ENCODE assay signal across 11 mouse cellular contexts in genomic region chr2:165419670-165420111, GRCm38 (mm10). TPM values are rescaled to one million over a fixed set of nuclear protein-coding genes. Genes with fewer than 3 reads are reported as not detected.
DNase-seq lines count a peak whose midpoint lies in the region; ATAC-seq and TF ChIP-seq lines count a peak whose summit lies in the region.
"Had no signal": no experiment of that assay in that cellular context is flagged by ENCODE, and none has a peak within 500 bp of the region (broad histone marks: within the 10 kb centered on the region; RNA-seq: fewer than 3 reads in every experiment).

No protein-coding gene starts in this region.

- H3K36me3 ChIP-seq in neural tube, embryonic 13.5 days = no peaks in the 10 kb centered on the region
- H3K36me3 ChIP-seq in forebrain, embryonic 11.5 days (ENCODE audit: control insufficient read depth, insufficient read depth, low read length) = no peaks in the 10 kb centered on the region

- no peaks in the 10 kb centered on the region for H3K27me3 ChIP-seq in neural tube, embryonic 13.5 days
- H3K27me3 ChIP-seq in forebrain, embryonic 11.5 days (ENCODE audit: control insufficient read depth, insufficient read depth, low read length) = no peaks in the 10 kb centered on the region

- no peaks in the 10 kb centered on the region for H3K9me3 ChIP-seq in neural tube, embryonic 13.5 days
- no peaks in the 10 kb centered on the region for H3K9me3 ChIP-seq in forebrain, embryonic 11.5 days (ENCODE audit: control insufficient read depth, low read length)

- H3K27ac ChIP-seq in neural tube, embryonic 13.5 days (replicated peaks) = peak overlapping the region; percentile 46
- 0 out of 2 replicates have a peak overlapping the region, but pooled peaks have one; percentile 32 for H3K27ac ChIP-seq in forebrain, embryonic 11.5 days (ENCODE audit: low read depth, low read length)
- peak overlapping the region; percentile 3 for H3K27ac ChIP-seq in olfactory bulb, adult 2 months (ENCODE audit: insufficient read depth, low read depth, low read length)

- no peak for TF ChIP-seq CTCF in olfactory bulb, adult 2 months (IDR thresholded peaks at IDR 0.05; ENCODE audit: insufficient read depth, low read depth, low read length)

- 66% methylated on average over 4 of the region's 4 CpGs for WGBS in neural tube, embryonic 13.5 days
- 56% methylated on average over 4 of the region's 4 CpGs for WGBS in forebrain, embryonic 11.5 days
- WGBS in olfactory bulb, adult 2 months = 39% methylated on average over 4 of the region's 4 CpGs

- no peak for DNase-seq in neural tube, embryonic 10.5 days (ENCODE audit: extremely low spot score, low spot score)
- no peak for DNase-seq in forebrain, embryonic 11.5 days (ENCODE audit: low spot score)
- peak; percentile 21 to 24 for DNase-seq in layer of hippocampus, postnatal 25 days (ENCODE audit: extremely low spot score in 1 of 2, low spot score in 1 of 2)
- DNase-seq in lung, postnatal 14 days = no peak
- no peak for DNase-seq in thymus, postnatal 25 days

- H3K4me3 ChIP-seq in neural tube, embryonic 13.5 days = no peak overlapping the region
- H3K4me3 ChIP-seq in forebrain, embryonic 11.5 days (ENCODE audit: low read depth, low read length) = no peak overlapping the region
- H3K4me3 ChIP-seq in olfactory bulb, adult 2 months (ENCODE audit: insufficient read depth, low read depth, low read length) = no peak overlapping the region

- no peak for TF ChIP-seq POLR2A in olfactory bulb, adult 2 months (IDR thresholded peaks at IDR 0.05; ENCODE audit: insufficient read depth, low read depth, low read length)

- H3K4me1 ChIP-seq in neural tube, embryonic 13.5 days (replicated peaks) = peaks cover 40% of the 10 kb centered on the region
- H3K4me1 ChIP-seq in forebrain, embryonic 11.5 days (replicated peaks; ENCODE audit: control insufficient read depth, insufficient read depth, low read length) = peaks cover 7% of the 10 kb centered on the region
- H3K4me1 ChIP-seq in olfactory bulb, adult 2 months (ENCODE audit: control insufficient read depth, insufficient read depth, low read length) = peaks cover 27% of the 10 kb centered on the region

- ATAC-seq in neural tube, embryonic 13.5 days (ENCODE audit: low read depth) = no peak
- ATAC-seq in forebrain, embryonic 11.5 days (replicated peaks; ENCODE audit: low FRiP score) = no peak
- no peak for ATAC-seq in megakaryocyte-erythroid progenitor cell, adult 5-6 weeks (replicated peaks; ENCODE audit: low FRiP score, low TSS enrichment, poor library complexity, severe bottlenecking)

- no peak overlapping the region for H3K4me2 ChIP-seq in neural tube, embryonic 13.5 days
- H3K4me2 ChIP-seq in forebrain, embryonic 11.5 days (ENCODE audit: low read depth, low read length, severe bottlenecking) = no peak overlapping the region

- 0 out of 2 replicates have a peak overlapping the region, but pooled peaks have one; percentile 3 for H3K9ac ChIP-seq in neural tube, embryonic 13.5 days
- 0 out of 2 replicates have a peak overlapping the region, but pooled peaks have one; percentile 1 for H3K9ac ChIP-seq in forebrain, embryonic 11.5 days (ENCODE audit: low read length)

RNA-seq across cellular contexts. Expression of gene Ocstamp, which starts 19.5 kb away (rescaled TPM):
- polyA plus RNA-seq in neural tube, embryonic 13.5 days (2015; fragmentation: Nextera tagmentation; extraction: Ambion mirVana) = 0.06 and 0.08 TPM in 2 replicates
- 0.07 and 0.09 TPM in 2 replicates for polyA plus RNA-seq in forebrain, embryonic 11.5 days (2014; fragmentation: Nextera tagmentation; extraction: Ambion mirVana)
- not detected for total RNA-seq in layer of hippocampus, postnatal 25 days (2021)
- not detected in 2 replicates for polyA plus RNA-seq in olfactory bulb, adult 2 months (2012; ENCODE audit: insufficient read depth, insufficient read length, low replicate concordance, missing spikeins)
- total RNA-seq in megakaryocyte-erythroid progenitor cell, adult 5-6 weeks (2014; fragmentation: Nextera tagmentation) = not detected in 2 replicates
- not detected in 2 replicates for total RNA-seq in megakaryocyte-erythroid progenitor cell, adult 5-6 weeks (2017)
- total RNA-seq: CH12.LX; left cerebral cortex, adult 8-10 months had no signal

RNA-seq across cellular contexts. Expression of gene Zfp334, which starts 31.6 kb away (rescaled TPM):
- polyA plus RNA-seq in neural tube, embryonic 13.5 days (2015; fragmentation: Nextera tagmentation; extraction: Ambion mirVana) = 10.4 and 12.2 TPM in 2 replicates
- polyA plus RNA-seq in forebrain, embryonic 11.5 days (2014; fragmentation: Nextera tagmentation; extraction: Ambion mirVana) = 23.7 and 23.8 TPM in 2 replicates
- 10 to 100 TPM; 13.8 to 14.6 TPM for total RNA-seq in layer of hippocampus, postnatal 25 days (2021)
- not detected in 2 replicates for polyA plus RNA-seq in olfactory bulb, adult 2 months (2012; ENCODE audit: insufficient read depth, insufficient read length, low replicate concordance, missing spikeins)
- not detected in 2 replicates for total RNA-seq in megakaryocyte-erythroid progenitor cell, adult 5-6 weeks (2014; fragmentation: Nextera tagmentation)
- not detected in 2 replicates for total RNA-seq in megakaryocyte-erythroid progenitor cell, adult 5-6 weeks (2017)
- total RNA-seq: CH12.LX had no signal

RNA-seq across cellular contexts. Expression of gene Zfp663, which starts 51.2 kb away (rescaled TPM):
- 6.9 and 7.5 TPM in 2 replicates for polyA plus RNA-seq in neural tube, embryonic 13.5 days (2015; fragmentation: Nextera tagmentation; extraction: Ambion mirVana)
- polyA plus RNA-seq in forebrain, embryonic 11.5 days (2014; fragmentation: Nextera tagmentation; extraction: Ambion mirVana) = 4.7 and 5.8 TPM in 2 replicates
- total RNA-seq in layer of hippocampus, postnatal 25 days (2021) = under 1 TPM; 0.39 to 0.40 TPM
- not detected in 2 replicates for polyA plus RNA-seq in olfactory bulb, adult 2 months (2012; ENCODE audit: insufficient read depth, insufficient read length, low replicate concordance, missing spikeins)
- total RNA-seq in megakaryocyte-erythroid progenitor cell, adult 5-6 weeks (2014; fragmentation: Nextera tagmentation) = not detected in 2 replicates
- total RNA-seq in megakaryocyte-erythroid progenitor cell, adult 5-6 weeks (2017) = not detected in 2 replicates
- total RNA-seq: CH12.LX had no signal
- polyA plus RNA-seq: heart, postnatal 0 days had no signal

RNA-seq across cellular contexts. Expression of gene Slc13a3, which starts 53.3 kb away (rescaled TPM):
- polyA plus RNA-seq in neural tube, embryonic 13.5 days (2015; fragmentation: Nextera tagmentation; extraction: Ambion mirVana) = 1.0 and 1.2 TPM in 2 replicates
- 1.9 and 2.5 TPM in 2 replicates for polyA plus RNA-seq in forebrain, embryonic 11.5 days (2014; fragmentation: Nextera tagmentation; extraction: Ambion mirVana)
- 1 to 10 TPM; 8.8 to 9.9 TPM for total RNA-seq in layer of hippocampus, postnatal 25 days (2021)
- not detected in 2 replicates for polyA plus RNA-seq in olfactory bulb, adult 2 months (2012; ENCODE audit: insufficient read depth, insufficient read length, low replicate concordance, missing spikeins)
- total RNA-seq in megakaryocyte-erythroid progenitor cell, adult 5-6 weeks (2014; fragmentation: Nextera tagmentation) = not detected in 2 replicates
- total RNA-seq in megakaryocyte-erythroid progenitor cell, adult 5-6 weeks (2017) = not detected in 2 replicates
- total RNA-seq: CH12.LX had no signal

Comparison
In these comparisons a context has a peak if more than half of its experiments do, and no peak if none do; other contexts are left out.
1. DNase-seq: peak in layer of hippocampus, postnatal 25 days (2 of 2); none in neural tube, embryonic 10.5 days (single experiment), forebrain, embryonic 11.5 days (single experiment), lung, postnatal 14 days (single experiment) and thymus, postnatal 25 days (single experiment).
2. RNA of gene Zfp334, which starts 31.6 kb away (polyA plus RNA-seq): 23.7 to 23.8 TPM in forebrain, embryonic 11.5 days and 10.4 to 12.2 TPM in neural tube, embryonic 13.5 days; not detected in olfactory bulb, adult 2 months; every median in the first group is over 10 times any median in the second.
3. Peak in every context shown above with its lines, with median percentiles within 50 percentile points of each other: H3K27ac ChIP-seq.